Mouse (Mus musculus): Measurements from ENCODE around the gene Cc2d2b. TPM values are rescaled to one million over a fixed set of nuclear protein-coding genes. Genes with fewer than 3 reads are reported as not detected.

Cc2d2b gene
- total and polyA plus RNA-seq, 2 experiments from 2014 or later, result 0.16 TPM; not detected in 1

GRCm38 (mm10) chr19:40728213-40728612 lies 20.3 kb upstream of the Cc2d2b start:
- Histone ChIP-seq H3K9ac (replicated peaks; ENCODE audit: low read length) (no peak overlapping the region), H3K4me1 (ENCODE audit: insufficient read depth, low read length) (no peaks in the 10 kb centered on the region), H3K9me3 (ENCODE audit: low read length) (no peaks in the 10 kb centered on the region), H3K36me3 (ENCODE audit: insufficient read depth, low read length) (no peaks in the 10 kb centered on the region), H3K27me3 (ENCODE audit: insufficient read depth, low read length) (no peaks in the 10 kb centered on the region), H3K4me3 (ENCODE audit: low read length) (no peak overlapping the region), H3K27ac (no peak overlapping the region), H3K4me2 (ENCODE audit: low read depth, low read length) (no peak overlapping the region)
- WGBS, result 96% methylated on average over 4 of the region's 4 CpGs
- DNase-seq (ENCODE audit: low spot score) (no peak), ATAC-seq (no peak)
- TF ChIP-seq CTCF (IDR thresholded peaks at IDR 0.05; ENCODE audit: low read depth), result no peak

GRCm38 (mm10) chr19:40728732-40729420 lies 19.7 kb upstream of the Cc2d2b start:
- Histone ChIP-seq H3K9ac (replicated peaks; ENCODE audit: low read length) (no peak overlapping the region), H3K9me3 (ENCODE audit: low read length) (no peaks in the 10 kb centered on the region), H3K4me1 (ENCODE audit: insufficient read depth, low read length) (no peaks in the 10 kb centered on the region), H3K36me3 (ENCODE audit: insufficient read depth, low read length) (no peaks in the 10 kb centered on the region), H3K27me3 (ENCODE audit: insufficient read depth, low read length) (no peaks in the 10 kb centered on the region), H3K4me3 (ENCODE audit: low read length) (no peak overlapping the region), H3K27ac (no peak overlapping the region), H3K4me2 (ENCODE audit: low read depth, low read length) (no peak overlapping the region)
- no peak for ATAC-seq
- WGBS, result 74% methylated on average over 12 of the region's 12 CpGs
- TF ChIP-seq CTCF (IDR thresholded peaks at IDR 0.05; ENCODE audit: low read depth), result no peak
- DNase-seq (ENCODE audit: low spot score), result no peak

- no peak for DNase-seq (ENCODE audit: low spot score)
- no peak for TF ChIP-seq CTCF (IDR thresholded peaks at IDR 0.05; ENCODE audit: low read depth)
- no peak for ATAC-seq
- Histone ChIP-seq H3K27me3 (ENCODE audit: insufficient read depth, low read length) (no peaks in the 10 kb centered on the region), H3K4me2 (ENCODE audit: low read depth, low read length) (no peak overlapping the region), H3K27ac (no peak overlapping the region), H3K9me3 (ENCODE audit: low read length) (no peaks in the 10 kb centered on the region), H3K36me3 (ENCODE audit: insufficient read depth, low read length) (no peaks in the 10 kb centered on the region), H3K4me3 (ENCODE audit: low read length) (no peak overlapping the region), H3K9ac (replicated peaks; ENCODE audit: low read length) (no peak overlapping the region), H3K4me1 (ENCODE audit: insufficient read depth, low read length) (peaks cover 4% of the 10 kb centered on the region; the same call in 1 of the 2 replicates)
- WGBS, result 77% methylated on average over 10 of the region's 10 CpGs
These were observed 15.1 kb upstream of the Cc2d2b start for GRCm38 (mm10) chr19:40733409-40733808.

- WGBS, result 35% methylated on average over 4 of the region's 4 CpGs
- peak; percentile 47 for DNase-seq (ENCODE audit: low spot score)
- Histone ChIP-seq H3K27me3 (ENCODE audit: insufficient read depth, low read length) (no peaks in the 10 kb centered on the region), H3K4me1 (ENCODE audit: insufficient read depth, low read length) (peaks cover 4% of the 10 kb centered on the region; the same call in 1 of the 2 replicates), H3K36me3 (ENCODE audit: insufficient read depth, low read length) (no peaks in the 10 kb centered on the region), H3K4me3 (ENCODE audit: low read length) (no peak overlapping the region), H3K27ac (no peak overlapping the region), H3K9ac (replicated peaks; ENCODE audit: low read length) (no peak overlapping the region), H3K4me2 (ENCODE audit: low read depth, low read length) (no peak overlapping the region), H3K9me3 (ENCODE audit: low read length) (no peaks in the 10 kb centered on the region)
- TF ChIP-seq CTCF (IDR thresholded peaks at IDR 0.05; ENCODE audit: low read depth), result no peak
- ATAC-seq, result no peak
These were observed 14.7 kb upstream of the Cc2d2b start for GRCm38 (mm10) chr19:40733849-40734248.

- Histone ChIP-seq H3K27ac (peak overlapping the region; percentile 70), H3K27me3 (ENCODE audit: insufficient read depth, low read length) (no peaks in the 10 kb centered on the region), H3K4me2 (ENCODE audit: low read depth, low read length) (peak overlapping the region; percentile 49), H3K9ac (replicated peaks; ENCODE audit: low read length) (peak overlapping the region; percentile 33), H3K4me3 (ENCODE audit: low read length) (peak overlapping the region; percentile 5), H3K4me1 (ENCODE audit: insufficient read depth, low read length) (peaks cover 4% of the 10 kb centered on the region; the same call in 1 of the 2 replicates), H3K9me3 (ENCODE audit: low read length) (no peaks in the 10 kb centered on the region), H3K36me3 (ENCODE audit: insufficient read depth, low read length) (no peaks in the 10 kb centered on the region)
- WGBS, result 15% methylated on average over 17 of the region's 17 CpGs
- DNase-seq (ENCODE audit: low spot score), result peak; percentile 95
- TF ChIP-seq CTCF (IDR thresholded peaks at IDR 0.05; ENCODE audit: low read depth), result peak; percentile 90
- peak; percentile 94 for ATAC-seq
These were observed 11.7 kb upstream of the Cc2d2b start for GRCm38 (mm10) chr19:40736680-40737512.

GRCm38 (mm10) chr19:40737613-40738012 lies 10.9 kb upstream of the Cc2d2b start:
- Histone ChIP-seq H3K4me1 (ENCODE audit: insufficient read depth, low read length) (peaks cover 4% of the 10 kb centered on the region; the same call in 1 of the 2 replicates), H3K27me3 (ENCODE audit: insufficient read depth, low read length) (no peaks in the 10 kb centered on the region), H3K36me3 (ENCODE audit: insufficient read depth, low read length) (no peaks in the 10 kb centered on the region), H3K27ac (peak overlapping the region; percentile 70), H3K9me3 (ENCODE audit: low read length) (no peaks in the 10 kb centered on the region), H3K4me3 (ENCODE audit: low read length) (0 out of 2 replicates have a peak overlapping the region, but pooled peaks have one; percentile 5), H3K9ac (replicated peaks; ENCODE audit: low read length) (0 out of 2 replicates have a peak overlapping the region, but pooled peaks have one; percentile 33), H3K4me2 (ENCODE audit: low read depth, low read length) (peak overlapping the region; percentile 49)
- DNase-seq (ENCODE audit: low spot score) (no peak), ATAC-seq (peak; percentile 13; the same call in 1 of the 2 replicates)
- no peak for TF ChIP-seq CTCF (IDR thresholded peaks at IDR 0.05; ENCODE audit: low read depth)
- 58% methylated on average over 5 of the region's 5 CpGs for WGBS

Data from hindbrain, postnatal 0 days (tissue).